Mouse (Mus musculus) monocyte, adult 5-6 weeks (primary cell): Measurements from ENCODE around the gene Ppp4r3b. TPM values are rescaled to one million over a fixed set of nuclear protein-coding genes. Genes with fewer than 3 reads are reported as not detected.

Experiments used
- ATAC-seq: fragments of 153-309, 156-312 bp; replicated peaks from 2 replicates; pipeline ENCODE4 v1.8.0; 2017; ENCODE audit warnings: mild to moderate bottlenecking; ENCODE audit not compliant: low TSS enrichment, insufficient number of reproducible peaks, severe bottlenecking, poor library complexity, low FRiP score
- total RNA-seq: library from RNA; stranded (forward); fragments of 200-1000, 200-491, 200-594 nt; gene quantifications from 3 replicates; pipeline ENCODE4 v1.2.3, GENCODE M21; 2017

The Ppp4r3b gene
- 124 to 185 TPM (median 144 TPM) in 3 replicates for total RNA-seq

GRCm38 (mm10) chr11:29172563-29173124, at the start of gene Ppp4r3b:
Gene Ppp4r3b, plus strand, starts transcription at chr11:29172890.
- ATAC-seq, result peak; percentile 91

DNA sequence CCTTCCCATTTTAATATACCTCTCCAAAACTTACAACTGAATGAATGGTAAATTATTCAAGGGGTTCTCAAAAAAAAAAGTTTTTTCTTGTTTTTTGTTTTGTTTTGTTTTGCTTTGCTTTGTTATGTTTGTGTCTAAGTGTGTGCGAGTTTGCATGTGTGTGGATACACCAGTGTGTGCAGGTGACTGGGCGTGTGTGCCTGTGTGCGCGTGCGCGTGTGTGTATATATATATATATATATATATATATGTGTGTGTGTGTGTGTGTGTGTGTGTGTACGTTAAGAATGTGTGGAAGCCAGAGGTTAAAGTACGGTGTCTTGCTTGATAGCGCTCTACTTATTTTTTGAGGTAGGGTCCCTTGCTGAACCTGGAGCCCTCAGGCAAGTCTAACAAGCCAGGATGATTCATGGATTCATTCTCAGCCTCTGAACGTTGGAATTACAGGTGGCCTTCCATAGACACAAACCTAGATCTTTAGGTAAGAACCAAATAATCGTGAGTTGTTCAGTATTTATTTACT, 42.8 kb upstream of the Ppp4r3b start:
- no peak; the same call in 1 of the 2 replicates for ATAC-seq

DNA sequence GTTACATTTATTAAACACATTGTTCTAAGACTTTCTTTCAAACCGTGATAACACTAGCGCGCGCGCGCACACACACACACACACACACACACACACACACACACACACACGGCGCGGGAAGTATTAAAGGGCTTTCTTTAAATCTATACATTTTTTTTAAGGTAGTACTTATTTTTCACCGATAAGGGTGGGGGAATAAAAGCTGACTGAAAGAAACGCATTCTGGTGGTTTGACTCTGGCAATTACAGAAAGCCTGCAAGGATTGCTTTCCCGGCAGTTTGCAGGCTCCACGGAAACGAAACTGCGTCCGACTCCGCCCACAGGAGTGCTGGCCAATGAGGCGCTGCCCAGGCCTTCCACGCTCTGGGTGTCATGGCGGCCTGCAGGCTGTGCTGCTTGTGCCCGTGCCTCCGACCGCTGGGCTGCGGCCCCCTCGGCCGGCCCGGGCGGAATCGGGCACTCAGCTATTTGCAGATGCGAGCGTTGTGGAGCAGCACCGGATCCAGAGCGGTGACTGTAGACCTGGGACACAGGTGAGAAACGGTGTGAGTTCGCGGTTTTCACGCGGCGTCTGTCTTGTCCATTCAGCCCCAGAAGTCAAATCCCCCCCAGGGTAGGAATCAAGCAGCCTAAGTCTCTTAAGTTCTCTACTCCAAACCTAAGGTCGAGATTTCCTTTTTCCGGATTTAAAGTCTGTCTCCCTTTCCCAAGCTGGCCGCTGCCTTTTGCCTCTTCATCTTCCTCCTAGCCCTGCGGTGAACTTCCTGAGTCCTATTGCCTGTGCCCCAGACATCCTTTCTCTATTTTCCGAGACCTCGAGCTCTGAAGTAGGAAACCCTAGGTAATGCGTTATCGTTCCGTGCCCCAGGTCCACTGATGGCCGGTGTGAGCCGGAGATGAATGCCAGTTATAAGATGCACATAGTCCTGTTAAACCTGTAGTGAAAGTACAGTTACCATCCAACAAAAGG, 42.0 kb upstream of the Ppp4r3b start, which contains the start of gene Pnpt1:
TSS of gene Pnpt1 (plus strand) at position 360 of the 971 bp plus-strand sequence.
- ATAC-seq, result peak; percentile 100

DNA sequence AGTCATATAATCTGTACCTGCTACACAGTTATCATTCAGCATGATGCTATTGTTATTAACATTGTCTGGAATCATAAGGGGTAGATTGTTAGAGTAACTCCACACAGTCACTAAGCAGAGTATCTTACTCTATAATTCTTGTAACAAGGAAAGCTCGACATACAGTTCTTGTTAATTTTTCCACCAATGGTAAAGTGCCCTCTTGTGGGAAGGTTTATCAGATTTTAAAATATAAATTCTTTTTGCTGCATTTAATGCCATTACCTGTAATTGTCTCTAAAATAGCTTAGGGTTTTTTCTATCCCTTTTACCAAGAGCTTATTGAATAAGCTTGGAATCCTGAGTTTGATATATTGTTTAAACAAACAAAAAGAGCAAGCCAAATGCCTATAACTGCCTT, 32.0 kb upstream of the Ppp4r3b start:
- no peak for ATAC-seq

DNA sequence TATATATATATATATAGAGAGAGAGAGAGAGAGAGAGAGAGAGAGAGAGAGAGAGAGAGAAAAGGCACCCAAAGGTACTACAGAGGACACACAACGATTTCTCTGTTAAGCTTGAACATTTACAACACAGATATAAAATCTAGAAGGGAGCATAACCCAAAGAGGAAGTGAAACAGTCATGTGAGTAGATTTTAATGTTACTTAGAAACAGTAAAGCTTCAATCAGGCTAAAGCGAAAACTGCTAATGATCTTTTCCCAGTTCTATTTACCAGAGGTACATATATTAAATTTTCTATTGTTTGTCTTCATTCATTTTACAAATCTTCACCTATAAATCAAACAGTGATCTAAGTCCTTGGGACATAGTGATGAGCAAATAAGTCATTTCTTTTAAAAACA, 23.8 kb upstream of the Ppp4r3b start:
- 0 out of 2 replicates have a peak, but pooled peaks have one; percentile 47 for ATAC-seq

DNA sequence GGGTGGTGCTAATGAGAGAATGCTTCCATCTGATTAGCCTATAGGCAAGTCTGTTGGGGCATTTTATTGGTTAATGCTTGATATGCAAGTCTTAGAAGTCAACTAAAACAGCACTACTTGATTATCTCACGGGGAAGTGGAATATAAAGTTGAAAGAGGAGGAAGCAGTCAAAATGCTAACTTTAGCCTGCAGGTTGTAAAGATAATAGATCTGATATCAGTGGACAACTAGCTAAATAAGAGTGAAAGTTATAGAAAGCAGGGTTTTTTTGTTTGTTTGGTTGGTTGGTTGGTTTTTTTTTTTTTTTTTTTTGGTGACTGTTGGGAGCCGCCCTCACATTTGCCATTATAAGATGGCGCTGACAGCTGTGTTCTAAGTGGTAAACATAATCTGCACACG, 9.1 kb upstream of the Ppp4r3b start:
- ATAC-seq, result no peak

DNA sequence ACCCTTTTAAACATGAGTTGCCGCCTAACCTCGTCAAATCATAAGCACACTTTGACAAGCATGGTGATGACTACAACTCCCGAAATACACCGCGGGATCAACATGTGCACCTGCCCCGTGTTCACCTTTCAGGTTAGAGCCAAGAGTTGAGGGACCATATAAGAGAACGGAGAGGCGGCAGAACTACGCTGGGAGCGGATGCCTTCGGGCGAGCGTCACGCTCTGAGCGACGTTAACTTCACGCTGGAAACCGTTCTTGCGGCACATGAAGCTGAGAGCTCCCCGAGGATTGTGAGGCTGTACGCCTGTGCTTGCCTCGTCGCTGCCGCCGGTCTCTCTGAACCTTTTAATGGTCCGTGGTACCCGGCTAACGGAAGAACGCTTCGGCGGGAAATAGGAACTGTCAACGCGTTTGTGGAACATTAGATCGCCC, 715 bp upstream of the Ppp4r3b start:
- peak; percentile 25 for ATAC-seq

- peak; percentile 70 for ATAC-seq
These were observed 488 bp downstream of the Ppp4r3b start for GRCm38 (mm10) chr11:29173125-29173631.

DNA sequence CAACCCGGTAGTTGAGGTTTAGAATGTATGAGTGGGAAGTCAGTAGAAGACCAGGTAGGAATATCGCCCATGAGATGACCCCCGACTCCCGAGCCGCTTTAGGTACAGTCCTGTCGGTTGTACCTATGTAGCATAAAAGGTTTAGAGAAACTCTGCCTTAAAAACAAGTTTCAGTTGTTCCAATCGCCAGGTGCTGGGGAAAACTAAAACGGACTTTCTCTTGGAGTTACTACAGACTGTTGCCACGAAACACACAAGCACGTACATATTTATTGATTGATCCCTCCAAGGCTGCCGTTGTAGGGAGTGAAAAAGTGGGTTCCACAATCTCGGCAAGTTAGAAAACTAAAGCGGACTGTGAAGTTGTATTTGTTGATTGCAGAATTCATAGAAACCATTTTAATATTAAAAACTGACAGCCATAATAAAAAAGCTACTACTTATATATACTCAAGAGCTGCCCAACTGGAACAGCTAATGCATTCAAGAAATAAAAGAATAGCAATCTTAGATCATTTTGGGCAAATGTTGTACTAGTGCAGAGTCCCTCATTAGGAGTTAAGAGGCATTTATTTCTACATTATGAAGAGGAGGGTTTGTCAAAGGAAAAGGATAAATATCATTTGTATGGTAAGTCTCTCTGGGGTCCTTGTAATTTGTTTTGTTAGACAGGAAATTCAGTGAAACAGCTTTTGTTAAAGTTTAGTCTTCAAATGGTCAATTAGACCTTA, 1.2 kb downstream of the Ppp4r3b start:
- no peak for ATAC-seq

DNA sequence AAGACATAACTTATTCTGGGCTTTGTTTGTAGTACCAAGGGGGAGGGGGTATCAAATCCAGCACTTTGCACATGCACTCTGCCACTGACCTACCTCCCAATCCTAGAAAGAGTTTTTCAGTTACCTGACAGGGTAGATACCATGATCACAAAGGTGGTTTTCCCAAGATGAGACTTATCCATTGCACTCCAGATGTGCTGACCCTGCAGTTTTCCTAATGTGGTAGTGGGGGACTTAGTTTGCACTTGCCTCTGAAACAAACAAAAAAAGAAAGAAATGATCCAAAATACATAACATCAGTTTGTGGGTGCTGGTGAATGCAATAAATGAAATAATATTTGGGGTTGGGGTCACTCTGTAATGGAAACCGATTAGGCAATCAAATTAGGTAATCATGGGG, 6.6 kb downstream of the Ppp4r3b start:
- ATAC-seq, result no peak

- no peak for ATAC-seq
These were observed 8.0 kb downstream of the Ppp4r3b start for GRCm38 (mm10) chr11:29180657-29181056.

GRCm38 (mm10) chr11:29181751-29182150, 9.1 kb downstream of the Ppp4r3b start:
- no peak for ATAC-seq

DNA sequence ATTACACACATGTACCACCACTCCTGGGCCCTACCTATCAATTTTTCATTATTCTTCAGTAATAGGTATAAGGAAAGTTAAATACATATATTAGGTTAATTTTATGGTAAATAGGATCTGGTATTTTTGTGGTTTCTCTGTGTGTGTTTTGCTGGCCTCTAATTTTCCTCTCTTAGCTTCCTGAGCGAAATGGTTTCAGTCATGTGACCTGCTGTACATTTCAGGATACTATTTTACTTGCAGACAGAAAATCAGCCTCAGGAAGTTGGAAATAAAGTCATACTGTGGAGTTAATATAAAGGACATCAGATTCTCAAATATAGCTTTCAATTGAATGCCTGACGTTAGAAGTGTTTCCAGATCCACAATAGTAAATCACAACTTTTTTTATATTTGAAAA, 16.3 kb downstream of the Ppp4r3b start:
- ATAC-seq, result no peak

DNA sequence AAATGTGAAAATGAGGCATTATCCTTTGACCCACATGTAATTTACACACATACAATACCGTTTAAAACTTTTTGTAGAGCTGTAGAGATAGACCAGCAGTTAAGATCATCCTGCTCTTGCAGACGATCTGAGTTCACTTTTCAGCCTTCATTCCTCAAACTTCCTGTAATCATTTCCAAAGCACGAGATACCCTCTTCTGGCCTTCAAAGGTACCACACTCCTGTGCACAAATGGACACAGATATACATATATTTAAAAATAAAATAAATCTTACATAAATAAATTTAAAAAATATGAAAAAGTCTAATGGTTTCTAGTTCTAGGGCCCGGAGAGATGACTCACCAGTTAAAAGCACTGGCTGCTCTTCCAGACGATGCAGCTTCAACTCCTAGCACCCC, 31.0 kb downstream of the Ppp4r3b start:
- ATAC-seq, result no peak

- no peak for ATAC-seq
These were observed 37.1 kb downstream of the Ppp4r3b start for GRCm38 (mm10) chr11:29209774-29210173.

GRCm38 (mm10) chr11:29216196-29216595, 43.5 kb downstream of the Ppp4r3b start:
- no peak for ATAC-seq

GRCm38 (mm10) chr11:29219055-29219454, 46.4 kb downstream of the Ppp4r3b start:
- no peak for ATAC-seq

DNA sequence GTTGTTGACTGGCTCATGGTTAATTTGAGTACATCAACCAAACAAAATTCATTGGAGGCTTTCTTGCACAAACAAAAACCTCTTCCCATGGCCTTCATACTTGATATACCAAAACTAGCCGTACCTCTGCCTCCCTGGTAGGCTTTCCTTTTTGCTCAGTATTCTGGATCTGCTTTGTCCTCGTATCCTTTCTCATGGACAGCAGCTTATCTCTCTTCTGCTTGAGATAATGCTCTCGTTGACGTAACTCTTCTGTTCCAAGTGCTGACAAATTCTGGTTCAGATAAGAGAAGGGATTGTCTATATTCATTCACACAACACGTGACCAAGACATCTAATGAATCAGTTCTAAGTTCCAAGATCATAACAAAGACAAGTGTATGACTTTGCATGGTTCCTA, 49.6 kb downstream of the Ppp4r3b start:
- ATAC-seq, result no peak

DNA sequence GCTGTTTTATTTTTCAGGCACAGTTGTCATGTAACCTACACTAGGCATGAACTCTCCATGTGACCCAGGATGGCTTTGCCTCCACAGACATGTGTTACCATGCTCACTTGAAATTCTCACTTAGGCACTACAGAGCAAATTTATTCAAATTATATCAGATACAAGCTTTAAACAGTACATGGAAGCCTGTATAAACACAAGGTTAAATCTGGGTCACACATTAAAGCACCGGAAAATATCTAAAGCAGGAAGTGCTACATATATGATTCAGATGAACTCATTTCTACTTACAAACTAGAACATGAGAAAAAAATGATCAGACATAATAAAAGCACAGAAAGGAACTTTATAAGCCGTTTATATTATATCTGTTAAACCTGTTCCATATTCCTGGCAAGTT, 52.1 kb downstream of the Ppp4r3b start:
- no peak for ATAC-seq
